Mouse (Mus musculus) right cerebral cortex, adult 18-20 months (tissue): Measurements from ENCODE around the gene Myt1l.

ENCODE experiments used
- DNase-seq: peaks from one replicate; pipeline ENCODE4 v3.0.0; 2022; ENCODE audit warnings: mixed read lengths

Myt1l gene

GRCm38 (mm10) chr12:29528031-29528771, at the start of gene Myt1l:
Gene Myt1l, plus strand, starts transcription at chr12:29528384.
- peak; percentile 63 for DNase-seq

- DNase-seq, result peak; percentile 11
Observed at GRCm38 (mm10) chr12:29486424-29487035, 41.7 kb upstream of the Myt1l start.

GRCm38 (mm10) chr12:29526236-29526644, 1.9 kb upstream of the Myt1l start:
- peak; percentile 70 for DNase-seq

GRCm38 (mm10) chr12:29527048-29527761, 979 bp upstream of the Myt1l start:
- DNase-seq, result peak; percentile 82

GRCm38 (mm10) chr12:29530241-29530725, 2.1 kb downstream of the Myt1l start:
- DNase-seq, result peak; percentile 33

- DNase-seq, result no peak
Observed at GRCm38 (mm10) chr12:29530823-29531222, 2.6 kb downstream of the Myt1l start.

- peak; percentile 61 for DNase-seq
Observed at GRCm38 (mm10) chr12:29533071-29533876, 5.1 kb downstream of the Myt1l start.

- peak; percentile 68 for DNase-seq
Observed at GRCm38 (mm10) chr12:29534326-29534725, 6.1 kb downstream of the Myt1l start.

- DNase-seq, result peak; percentile 69
Observed at GRCm38 (mm10) chr12:29534761-29535300, 6.6 kb downstream of the Myt1l start.

- no peak for DNase-seq
Observed at GRCm38 (mm10) chr12:29537916-29538315, 9.7 kb downstream of the Myt1l start.

- no peak for DNase-seq
Observed at GRCm38 (mm10) chr12:29538456-29538855, 10.3 kb downstream of the Myt1l start.

GRCm38 (mm10) chr12:29539106-29539505, 10.9 kb downstream of the Myt1l start:
- no peak for DNase-seq

- DNase-seq, result no peak
Observed at GRCm38 (mm10) chr12:29540741-29541140, 12.6 kb downstream of the Myt1l start.

GRCm38 (mm10) chr12:29546073-29546472, 17.9 kb downstream of the Myt1l start:
- no peak for DNase-seq

GRCm38 (mm10) chr12:29547112-29547511, 18.9 kb downstream of the Myt1l start:
- DNase-seq, result no peak

GRCm38 (mm10) chr12:29547755-29548154, 19.6 kb downstream of the Myt1l start:
- DNase-seq, result no peak

- DNase-seq, result no peak
Observed at GRCm38 (mm10) chr12:29553138-29553537, 25.0 kb downstream of the Myt1l start.

GRCm38 (mm10) chr12:29555718-29556117, 27.5 kb downstream of the Myt1l start:
- DNase-seq, result peak; percentile 89

GRCm38 (mm10) chr12:29556408-29556807, 28.2 kb downstream of the Myt1l start:
- DNase-seq, result no peak

GRCm38 (mm10) chr12:29556901-29557300, 28.7 kb downstream of the Myt1l start:
- DNase-seq, result peak; percentile 81

GRCm38 (mm10) chr12:29559769-29560168, 31.6 kb downstream of the Myt1l start:
- DNase-seq, result no peak

GRCm38 (mm10) chr12:29561222-29561621, 33.0 kb downstream of the Myt1l start:
- no peak for DNase-seq
